Mouse (Mus musculus) adrenal gland, postnatal 4 days (tissue): ENCODE measurements around the gene Rdm1. TPM values are rescaled to one million over a fixed set of nuclear protein-coding genes. Genes with fewer than 3 reads are reported as not detected.

Source experiments
- DNase-seq, 2 experiments: peaks; one replicate each; pipeline ENCODE4 v3.0.0; 2021 to 2022; ENCODE audit warnings: low spot score in 2 of 2, mixed read lengths in 2 of 2
- total RNA-seq, 2 experiments: library from RNA; stranded (reverse); gene quantifications; 2 replicates each; pipeline ENCODE4 v1.2.3; 2021

Rdm1 gene
- total RNA-seq, 2 experiments from 2014 or later, result 29.1 to 33.0 TPM

DNA sequence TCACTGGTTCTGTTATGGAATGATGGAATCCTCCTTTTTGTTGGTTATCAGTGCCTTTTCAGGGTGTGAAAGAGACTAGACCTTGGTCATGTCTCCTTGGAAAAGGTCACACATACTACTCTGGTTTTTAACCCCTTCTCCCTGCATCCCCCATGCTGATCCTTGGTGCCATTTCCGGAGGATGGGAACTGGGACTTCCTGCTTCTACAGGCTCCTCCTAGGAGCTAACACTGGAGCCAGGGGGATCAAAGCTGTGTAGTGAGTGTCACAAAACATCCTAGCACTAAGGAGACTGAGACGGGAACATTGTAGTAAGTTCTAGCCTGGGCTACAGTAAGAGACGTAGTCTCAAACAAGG is 30.5 kb downstream of the Rdm1 start:
- no peak for DNase-seq

DNA sequence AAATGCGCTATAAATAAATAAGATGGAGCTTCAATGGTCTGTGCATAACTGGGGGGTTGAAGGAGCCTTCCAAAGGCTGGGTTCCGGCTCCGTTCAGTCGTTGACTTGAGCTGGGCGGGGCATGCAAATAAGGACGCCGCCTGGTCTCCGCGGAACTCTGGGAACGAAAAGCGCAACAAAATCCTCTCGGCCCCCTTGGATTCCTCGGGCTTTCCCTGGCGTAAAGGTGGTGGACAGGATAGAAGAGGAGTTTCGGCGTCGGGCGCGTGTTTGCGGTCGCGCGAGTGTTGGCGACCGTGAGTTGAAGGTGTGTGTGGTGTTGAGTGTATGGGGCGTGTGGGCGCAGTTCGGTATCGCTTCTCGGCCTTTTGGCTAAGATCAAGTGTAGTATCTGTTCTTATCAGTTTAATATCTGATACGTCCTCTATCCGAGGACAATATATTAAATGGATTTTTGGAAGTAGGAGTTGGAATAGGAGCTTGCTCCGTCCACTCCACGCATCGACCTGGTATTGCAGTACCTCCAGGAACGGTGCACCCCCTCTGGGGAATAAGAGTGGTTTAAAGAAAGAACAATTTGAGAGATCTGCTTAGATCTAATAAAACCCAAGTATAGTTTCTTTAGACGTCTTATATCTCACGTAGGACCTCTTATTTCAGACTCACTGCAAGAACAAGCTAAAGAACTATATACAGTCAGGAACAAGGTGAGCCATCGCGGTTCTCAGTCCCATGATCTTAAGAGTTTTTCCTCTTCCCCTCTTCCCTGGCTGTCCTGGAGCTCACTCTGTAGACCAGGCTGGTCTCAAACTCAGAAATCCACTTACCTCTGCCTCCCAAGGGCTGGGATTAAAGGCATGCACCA is 31.1 kb downstream of the Rdm1 start:
- peak; percentile 60 to 69 for DNase-seq

DNA sequence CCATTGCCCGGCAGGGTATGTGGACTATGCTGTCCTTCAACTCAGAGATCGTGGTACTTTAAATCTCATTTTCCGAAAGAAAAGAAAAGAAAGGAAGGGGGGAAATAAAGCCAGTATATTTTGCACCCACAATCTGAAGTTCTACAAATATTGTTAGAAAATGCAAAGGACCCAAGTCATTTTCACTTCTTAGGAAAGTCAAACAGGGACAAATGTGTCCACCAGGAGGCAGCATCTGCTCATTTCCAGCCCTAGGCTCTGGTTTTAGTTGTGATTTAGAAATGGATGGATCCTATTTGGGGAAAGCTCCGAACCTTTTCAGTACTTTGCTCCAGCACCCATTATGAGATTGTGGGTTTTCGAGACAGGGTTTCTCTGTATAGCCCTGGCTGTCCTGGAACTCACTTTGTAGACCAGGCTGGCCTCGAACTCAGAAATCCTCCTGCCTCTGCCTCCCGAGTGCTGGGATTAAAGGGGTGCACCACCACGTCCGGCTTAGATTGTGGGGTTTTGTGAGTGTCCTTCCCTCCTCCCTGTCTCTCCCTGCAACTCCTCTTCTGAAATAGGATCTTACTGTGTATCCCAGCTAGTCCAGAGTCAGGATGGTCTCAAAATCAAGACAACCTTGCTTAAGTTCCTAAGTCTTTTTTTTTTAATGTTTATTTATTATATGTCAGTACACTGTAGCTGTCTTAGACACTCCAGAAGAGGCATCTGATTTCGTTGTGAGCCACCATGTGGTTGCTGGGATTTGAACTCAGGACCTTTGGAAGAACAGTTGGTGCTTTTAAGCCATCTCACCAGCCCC is 32.0 kb downstream of the Rdm1 start:
- peak in 1 of 2 experiments; percentile 24 for DNase-seq

DNA sequence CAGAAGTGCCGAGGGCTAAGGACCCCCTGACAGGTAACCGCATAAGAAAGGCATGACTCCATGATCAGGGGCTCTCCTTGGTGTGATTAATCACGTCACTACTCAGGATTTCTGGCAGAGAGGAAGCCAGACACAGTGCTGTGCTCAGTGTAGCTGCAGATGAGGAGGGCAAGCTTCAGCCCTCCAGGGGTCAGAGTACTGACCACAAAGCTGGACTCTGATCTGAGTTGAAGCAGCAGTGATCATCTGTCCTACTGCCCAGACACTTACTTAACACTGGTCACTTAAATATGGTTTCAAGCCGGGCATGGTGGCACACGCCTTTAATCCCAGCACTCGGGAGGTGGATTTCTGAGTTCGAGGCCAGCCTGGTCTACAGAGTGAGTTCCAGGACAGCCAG is 34.2 kb downstream of the Rdm1 start:
- DNase-seq, result no peak

DNA sequence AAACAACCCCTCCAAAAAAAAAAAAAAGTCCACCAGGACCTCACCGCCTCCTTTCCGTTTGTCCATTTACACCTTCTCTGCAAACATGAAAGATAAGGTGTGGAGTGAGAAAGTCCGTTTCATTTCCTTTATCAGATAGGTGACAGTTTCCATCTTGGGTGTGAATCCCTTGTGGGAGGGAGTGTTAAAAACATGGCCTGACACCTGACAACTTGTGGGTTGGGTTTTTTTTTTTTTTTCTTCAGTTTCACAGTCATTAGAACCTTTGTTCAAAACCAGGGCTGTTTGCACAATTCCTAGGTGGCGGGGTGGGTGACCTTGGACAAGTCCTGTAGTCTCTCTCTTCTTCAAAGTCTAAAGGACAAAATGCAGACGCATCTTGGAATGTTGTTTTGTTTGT is 34.8 kb downstream of the Rdm1 start:
- no peak for DNase-seq

DNA sequence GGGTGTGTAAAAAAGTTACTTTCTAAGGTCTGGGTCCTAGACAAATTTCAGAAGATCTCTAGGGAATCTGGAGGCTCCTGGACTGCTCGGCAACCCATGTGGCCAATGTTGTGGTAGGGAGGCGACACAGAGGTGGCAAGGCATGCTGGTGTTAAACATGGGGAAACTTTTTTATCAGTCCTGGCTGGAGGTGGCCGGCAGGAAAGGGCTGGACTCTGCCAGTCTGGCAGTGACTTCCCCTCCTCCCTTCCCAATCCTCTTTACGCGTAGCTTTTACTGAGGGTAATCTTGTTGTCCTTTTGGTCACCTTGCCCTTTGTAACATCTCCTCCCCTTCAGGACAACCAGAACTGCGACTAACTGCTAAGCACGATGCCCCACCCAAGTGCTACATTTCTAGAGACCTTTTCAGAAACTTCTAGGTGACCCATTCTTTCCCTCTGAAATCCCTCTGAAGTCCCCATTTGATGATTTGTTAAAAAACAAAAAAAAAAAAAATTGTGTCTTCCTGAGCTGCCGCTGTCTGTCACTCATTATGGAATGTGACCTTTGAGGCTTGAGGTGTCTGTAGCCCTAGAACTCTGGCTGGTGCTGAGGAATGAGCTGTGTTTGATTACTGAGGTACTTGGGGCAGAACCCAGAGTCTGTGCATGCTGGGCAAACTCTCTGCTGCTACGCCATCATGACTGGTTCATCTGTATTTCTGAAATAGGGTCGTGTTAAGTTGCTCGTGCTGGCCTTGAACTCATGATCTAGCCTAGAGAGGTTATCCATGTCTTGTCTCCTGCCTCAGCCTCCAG is 36.4 kb downstream of the Rdm1 start:
- DNase-seq, result no peak

DNA sequence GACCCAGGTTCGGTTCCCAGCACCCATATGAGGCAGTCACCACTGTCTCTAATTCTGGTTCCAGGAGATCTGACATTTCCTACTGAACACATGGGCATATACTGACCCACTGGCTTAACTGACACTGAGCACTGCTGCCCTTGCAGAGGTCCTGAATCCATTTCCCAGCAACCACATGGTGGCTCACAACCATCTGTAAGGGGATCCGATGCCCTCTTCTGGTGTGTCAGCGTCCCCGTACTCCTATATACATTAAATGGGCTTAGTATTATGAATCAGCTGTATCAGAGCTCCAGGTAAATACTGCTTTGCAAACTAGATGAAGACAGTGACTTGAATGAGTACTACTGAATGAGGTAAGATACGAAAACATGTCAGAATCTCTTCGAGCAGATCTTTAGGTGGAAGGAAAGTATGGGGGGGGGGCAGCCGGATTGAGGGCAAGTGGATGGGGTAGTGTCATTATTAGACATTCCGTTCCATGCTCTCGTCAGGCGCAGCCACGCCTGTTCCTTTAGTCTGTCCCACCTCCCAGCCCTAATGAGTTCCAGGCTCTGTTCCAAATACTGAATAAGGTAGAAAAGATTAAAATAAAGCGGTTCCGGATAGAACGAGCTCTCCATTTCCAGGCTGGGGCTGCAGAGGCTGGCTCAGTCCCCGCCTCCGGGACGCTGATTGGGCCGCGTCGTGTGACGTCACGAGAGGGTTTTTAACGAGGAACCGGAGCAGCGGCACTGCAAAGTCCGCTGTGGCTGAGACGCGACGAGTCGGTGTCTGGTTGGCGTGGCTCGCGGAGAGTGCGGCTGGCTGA is 38.0 kb downstream of the Rdm1 start, which contains the start of gene Arl4d:
TSS of gene Arl4d (plus strand) at position 717 of the 811 bp plus-strand sequence.
- peak; percentile 90 to 94 for DNase-seq

DNA sequence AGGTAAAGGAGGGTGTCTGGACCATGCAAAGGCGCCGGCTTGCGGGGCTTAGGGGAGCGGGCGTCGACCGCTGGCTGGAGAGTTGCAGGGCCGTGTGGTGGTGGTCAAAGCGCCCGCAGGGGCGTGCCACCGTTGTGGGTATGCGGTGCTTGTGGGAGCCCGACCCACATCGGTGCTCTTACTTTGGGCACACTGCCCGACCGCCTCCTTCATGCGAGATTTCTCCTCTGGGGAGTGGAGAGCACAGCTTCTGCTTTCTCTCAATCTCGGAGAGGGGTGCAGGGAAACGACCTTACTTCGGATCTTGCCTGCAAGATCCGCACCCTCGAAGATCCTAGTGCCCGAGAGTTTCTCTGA is 38.6 kb downstream of the Rdm1 start:
- no peak for DNase-seq

DNA sequence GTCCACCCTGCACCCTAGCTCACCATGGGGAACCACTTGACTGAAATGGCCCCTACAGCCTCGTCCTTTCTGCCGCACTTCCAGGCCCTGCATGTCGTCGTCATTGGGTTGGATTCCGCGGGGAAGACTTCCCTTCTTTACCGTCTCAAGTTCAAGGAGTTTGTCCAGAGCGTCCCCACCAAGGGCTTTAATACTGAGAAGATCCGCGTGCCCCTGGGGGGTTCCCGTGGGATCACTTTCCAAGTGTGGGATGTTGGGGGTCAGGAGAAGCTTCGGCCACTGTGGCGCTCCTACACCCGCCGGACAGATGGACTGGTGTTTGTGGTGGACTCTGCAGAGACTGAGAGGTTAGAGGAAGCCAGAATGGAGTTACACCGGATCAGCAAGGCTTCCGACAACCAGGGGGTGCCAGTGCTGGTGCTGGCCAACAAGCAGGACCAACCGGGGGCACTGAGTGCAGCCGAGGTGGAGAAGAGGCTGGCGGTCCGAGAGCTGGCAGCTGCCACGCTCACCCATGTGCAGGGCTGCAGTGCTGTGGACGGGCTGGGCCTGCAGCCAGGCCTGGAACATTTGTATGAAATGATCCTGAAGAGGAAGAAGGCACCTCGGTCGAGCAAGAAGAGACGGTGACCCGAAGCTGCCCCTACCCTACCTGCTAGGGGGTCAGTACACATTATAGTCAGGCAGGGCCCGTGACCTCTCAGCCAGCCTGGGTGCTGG is 39.8 kb downstream of the Rdm1 start:
- no peak for DNase-seq

DNA sequence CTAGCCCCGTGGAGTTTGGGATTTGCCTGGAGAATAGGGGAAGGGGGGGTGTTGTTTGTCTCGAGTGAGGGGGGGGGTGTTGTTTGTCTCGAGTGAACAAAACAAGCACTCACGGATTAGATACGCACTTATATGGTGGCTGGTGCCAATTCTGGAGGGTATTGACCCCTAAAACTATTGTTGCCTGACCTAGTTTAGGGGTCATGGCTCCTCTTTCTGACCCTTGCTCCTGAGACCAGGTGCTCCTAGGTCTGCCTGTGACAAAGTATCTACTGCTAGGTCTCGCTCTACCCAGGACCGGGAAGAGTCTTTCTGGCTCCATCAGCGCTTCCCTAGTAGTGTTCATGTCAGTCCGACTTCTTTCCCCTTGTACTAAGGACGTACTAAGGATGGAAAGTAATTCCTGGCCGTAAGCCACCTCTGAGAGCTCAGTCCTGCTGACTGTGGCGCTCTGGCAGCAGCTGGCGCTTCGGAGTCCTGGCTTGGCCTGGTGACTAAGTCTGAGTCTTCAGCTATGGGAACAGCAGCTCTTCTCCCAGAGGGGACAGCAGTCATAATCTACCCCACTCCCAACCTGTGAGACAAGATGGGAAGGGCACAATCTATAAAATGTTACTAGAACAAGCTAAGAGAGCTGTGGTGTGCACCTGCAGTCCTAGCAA is 41.0 kb downstream of the Rdm1 start:
- no peak for DNase-seq

DNA sequence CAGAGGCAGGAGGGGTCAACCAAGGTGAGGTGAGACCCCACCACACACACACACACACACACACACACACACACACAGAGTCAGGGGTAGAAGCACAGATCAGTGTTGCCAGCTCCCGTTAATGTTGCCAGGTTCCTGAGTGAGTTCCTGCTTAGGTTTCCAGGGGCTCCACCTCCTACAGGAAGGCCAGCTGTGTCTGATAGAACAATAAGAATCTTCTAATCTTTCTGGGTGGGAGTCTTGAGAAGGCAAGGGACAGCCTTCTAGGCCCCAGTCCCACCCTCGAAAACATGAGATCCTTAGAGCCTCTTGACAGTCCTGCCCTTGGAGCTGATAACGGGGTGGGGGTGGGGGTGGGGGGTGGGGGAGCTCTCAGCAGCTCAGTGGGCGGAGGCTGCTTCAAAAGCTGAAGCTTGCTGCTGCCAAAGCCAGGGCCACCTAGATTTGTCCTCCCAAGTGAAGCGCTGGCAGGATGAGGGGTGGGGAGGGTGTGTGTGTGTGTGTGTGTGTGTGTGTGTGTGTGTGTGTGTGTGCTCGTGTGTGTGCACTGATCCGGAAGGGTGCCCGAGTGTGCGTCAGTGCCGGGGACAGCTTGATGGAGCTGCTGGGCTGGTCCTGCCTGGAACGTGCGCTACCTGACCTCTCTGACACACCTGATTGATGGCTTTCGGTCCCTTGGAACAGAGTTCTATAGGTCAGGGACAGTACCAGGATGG is 41.7 kb downstream of the Rdm1 start:
- DNase-seq, result peak; percentile 12 to 31

DNA sequence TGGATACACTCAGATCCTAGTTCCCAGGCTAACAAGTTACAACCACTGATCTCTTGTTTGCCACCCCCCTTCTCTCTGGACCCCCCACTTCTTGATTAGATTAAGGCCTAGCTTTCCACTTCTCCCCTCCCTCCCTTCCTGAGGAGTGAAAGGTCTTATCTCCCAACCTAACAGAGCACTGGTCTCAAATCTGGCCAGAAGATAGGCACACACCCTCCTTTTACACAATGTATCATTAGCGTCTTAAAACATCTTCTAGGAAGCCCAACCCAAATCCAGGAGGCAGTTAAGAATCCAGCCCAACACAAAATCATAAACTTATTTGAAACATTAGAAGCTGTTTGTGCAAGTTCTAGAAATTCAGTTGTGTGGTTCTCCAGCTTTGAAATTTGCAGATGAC is 43.3 kb downstream of the Rdm1 start:
- DNase-seq, result no peak

DNA sequence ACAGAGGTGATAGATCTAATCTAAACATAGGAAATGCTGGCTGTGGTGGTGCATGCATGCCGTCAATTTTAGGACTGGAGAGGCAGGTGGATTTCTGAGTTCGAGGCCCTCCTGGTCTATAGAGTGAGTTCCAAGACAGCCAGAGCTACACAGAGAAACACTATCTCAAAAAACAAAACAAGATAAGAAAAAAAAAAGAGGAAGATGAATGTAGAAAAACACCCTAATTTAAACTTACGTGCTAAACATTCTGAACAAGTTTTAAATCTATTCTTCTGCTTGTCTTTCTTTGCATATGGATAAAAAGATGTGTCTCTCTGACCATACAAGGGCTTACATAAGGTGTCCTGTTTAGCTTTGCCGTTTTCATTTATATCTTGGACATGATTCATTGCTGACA is 44.3 kb downstream of the Rdm1 start:
- DNase-seq, result no peak

DNA sequence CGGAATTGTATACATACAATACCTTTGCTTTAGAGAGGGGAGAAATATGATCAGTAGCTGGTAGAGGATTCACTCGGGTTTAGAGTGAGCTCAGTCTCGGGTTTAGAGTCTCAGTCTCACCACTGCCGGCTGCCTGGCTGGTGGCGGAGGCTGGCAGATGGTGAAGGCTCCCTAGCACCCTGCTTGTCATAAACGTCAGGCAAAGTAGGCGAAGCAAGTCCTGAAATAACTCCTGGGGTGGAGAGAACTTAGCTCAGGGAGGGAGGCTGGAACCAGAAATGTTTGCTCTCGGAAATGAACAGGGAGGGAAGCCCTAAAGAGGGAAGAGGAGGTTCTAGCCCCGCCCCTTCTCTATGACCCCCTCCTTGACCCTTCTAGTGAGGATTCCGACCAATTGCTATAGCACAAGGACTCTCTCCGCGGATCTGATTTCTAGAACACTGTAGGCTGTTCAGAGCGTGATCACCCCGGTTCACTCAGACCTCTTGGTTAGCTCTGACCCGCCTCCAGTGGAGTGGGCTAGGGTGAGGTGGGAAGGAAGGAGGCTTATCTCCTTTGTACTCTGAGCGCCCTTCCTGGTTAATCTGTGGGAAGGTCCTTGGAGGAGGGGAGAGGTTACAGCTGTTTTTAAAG is 46.1 kb downstream of the Rdm1 start:
- no peak for DNase-seq

DNA sequence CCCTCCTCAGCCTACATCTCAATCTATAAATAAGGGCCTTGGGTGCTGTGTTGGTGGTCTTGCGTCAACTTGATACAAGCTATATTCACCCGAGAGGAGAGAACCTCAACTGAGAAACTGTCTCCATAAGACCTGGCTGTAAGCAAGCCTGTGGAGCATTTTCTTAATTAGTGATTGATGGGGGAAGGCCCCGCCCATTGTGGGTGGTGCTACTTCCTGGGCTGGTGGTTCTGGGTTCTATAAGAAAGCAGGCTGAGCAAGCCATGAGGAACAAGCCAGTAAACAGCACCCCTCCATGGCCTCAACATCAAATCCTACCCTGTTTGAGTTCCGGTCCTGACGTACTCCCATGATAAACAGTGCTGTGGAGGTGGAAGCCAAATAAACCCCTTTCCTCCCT is 47.1 kb downstream of the Rdm1 start:
- DNase-seq, result no peak

DNA sequence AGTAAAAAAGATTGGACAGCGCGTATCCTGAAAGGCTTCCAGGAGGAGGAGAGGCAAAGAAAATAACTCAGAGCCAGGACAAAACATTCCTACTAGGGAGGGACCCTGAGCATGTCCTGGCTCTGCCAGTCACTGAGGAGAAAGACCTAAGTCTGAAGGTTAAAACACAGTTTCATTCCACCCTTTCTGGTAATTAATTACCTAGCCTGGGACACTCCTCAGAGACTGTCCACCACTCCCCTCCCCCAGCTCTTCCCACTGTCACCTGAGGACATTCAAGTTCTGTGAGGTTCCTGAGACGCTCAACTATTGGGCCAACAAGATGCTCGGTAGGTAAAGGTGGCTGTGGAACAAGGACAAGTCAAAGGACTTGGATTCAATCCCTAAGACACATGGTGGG is 48.4 kb downstream of the Rdm1 start:
- DNase-seq, result no peak

DNA sequence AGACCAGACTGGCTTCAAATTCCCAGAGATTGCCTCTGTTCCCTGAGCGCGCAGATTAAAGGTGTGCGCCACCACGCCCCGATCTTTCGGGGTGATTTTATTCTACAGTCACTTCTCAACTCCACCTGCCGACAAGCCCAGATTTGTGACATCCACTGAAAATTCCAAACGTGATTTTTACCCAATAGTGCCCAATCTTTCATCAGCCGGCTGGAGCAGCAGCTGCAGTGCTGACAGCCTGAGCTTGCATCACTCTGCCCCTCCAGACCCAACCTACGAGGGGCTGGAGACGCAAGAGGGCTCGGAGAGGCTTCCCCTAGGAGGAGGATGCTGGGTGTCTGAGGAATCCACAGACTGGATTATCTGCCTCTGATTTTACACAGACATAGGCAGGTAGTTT is 50.7 kb downstream of the Rdm1 start:
- no peak for DNase-seq

DNA sequence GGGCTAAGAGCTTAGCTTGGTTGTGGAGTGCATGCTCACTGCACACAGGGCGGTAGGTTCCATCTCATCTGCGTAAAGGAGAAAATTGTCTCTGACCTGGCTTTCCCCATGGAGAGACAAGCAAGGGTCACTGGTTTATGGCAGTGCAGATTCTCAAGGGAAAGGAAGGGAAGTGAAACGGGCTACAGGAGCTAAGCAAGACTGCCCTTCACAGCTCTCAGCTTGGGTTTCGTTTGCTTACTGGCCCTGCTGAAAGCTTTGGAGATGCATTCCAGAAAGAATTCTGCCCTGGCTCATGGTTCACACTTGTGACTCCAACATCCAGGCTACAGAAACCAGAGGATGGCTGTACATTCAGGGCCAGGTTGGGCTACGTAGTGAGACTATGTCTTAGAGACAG is 51.8 kb downstream of the Rdm1 start:
- no peak for DNase-seq

DNA sequence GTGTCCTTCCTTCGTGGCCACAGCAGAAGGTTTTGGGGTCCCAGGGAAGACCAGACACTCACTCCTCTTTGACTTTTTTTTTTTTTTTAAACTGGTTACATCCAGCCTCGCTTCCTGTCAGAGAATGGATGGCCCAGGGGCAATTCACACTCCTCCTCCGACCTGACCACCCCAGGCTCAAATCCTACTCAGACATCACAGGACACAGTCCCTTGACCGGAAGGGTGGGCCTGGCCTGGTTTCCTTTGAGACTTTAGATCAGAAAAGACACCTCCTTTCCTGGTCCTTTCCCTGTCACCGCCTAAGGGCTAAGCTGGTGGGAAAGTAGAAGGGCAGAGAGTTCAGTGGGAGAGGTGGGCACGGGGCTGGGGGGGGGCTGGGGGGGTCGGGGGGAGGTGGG is 52.9 kb downstream of the Rdm1 start:
- DNase-seq, result no peak
